Mouse (Mus musculus) heart, postnatal 14 days (tissue): ENCODE data around the gene Vmn2r36. TPM values are rescaled to one million over a fixed set of nuclear protein-coding genes. Genes with fewer than 3 reads are reported as not detected.
"Not testable (repeated sequence)": the region's sequence is repeated elsewhere in the genome, so short reads cannot be mapped to it uniquely, and the experiment has no call there.

ENCODE experiments used
- DNase-seq, 2 experiments: peaks; one replicate each; pipeline ENCODE4 v3.0.0; 2021 to 2022
- intact Hi-C: fragments of 180-260 bp; cut with DNase I; formaldehyde crosslinking; loops from one replicate; pipeline ENCODE4 v1.15.1; 2025
- long read RNA-seq, 2 experiments: library from polyadenylated mRNA; stranded (forward); transcript quantifications; one replicate each; pipeline ENCODE4 v2.0.0; 2021
- total RNA-seq, 2 experiments: library from RNA; stranded (reverse); gene quantifications; 2 replicates each; pipeline ENCODE4 v1.2.3; 2021

The Vmn2r36 gene
- total RNA-seq, result not detected
- long read RNA-seq, experiment 1, result 0 reads
- long read RNA-seq, experiment 2, result 0 reads

GRCm38 (mm10) chr7:7902395-7902794 is at the start of gene Vmn2r36:
Vmn2r36 (minus strand) TSS chr7:7902495.
- intact Hi-C loops, DNase-seq: not testable (repeated sequence)

Other genes with a start within 250 kb of the Vmn2r36 start
- gene Vmn2r34, start 213.0 kb downstream of the Vmn2r36 start, total RNA-seq, result not detected
- not detected for gene Vmn2r35, start 82.6 kb downstream of the Vmn2r36 start, total RNA-seq